Mouse (Mus musculus) small intestine, adult 2 months (tissue): ENCODE measurements at regions not wholly inside any gene's neighbourhood (a gene's known extent, or its start where the extent isn't known, plus 50 kb on each side); places are given as distances from the start of the nearest gene placed in this dataset.

Experiments used
- CTCF ChIP-seq: fragments of 200-500 bp; IDR thresholded peaks from 2 replicates; pipeline ENCODE4 v1.5.1; 2012; ENCODE audit warnings: low read depth, mild to moderate bottlenecking, control low read depth, inconsistent platforms, low read length, moderate library complexity, mixed read lengths; ENCODE audit not compliant: insufficient replicate concordance, insufficient read length; ENCODE audit errors: extremely low read depth
- POLR2A ChIP-seq: fragments of 200-500 bp; IDR thresholded peaks from 2 replicates; pipeline ENCODE4 v1.6.1; 2012; ENCODE audit warnings: low read depth, mild to moderate bottlenecking, control low read depth, inconsistent platforms, low read length, moderate library complexity

GRCm38 (mm10) chr12:50899609-50900447 lies 250.9 kb upstream of the Prkd1 start:
- TF ChIP-seq CTCF, result no peak
- no peak for TF ChIP-seq POLR2A
